Mouse (Mus musculus): Measurements from ENCODE around the gene Gnai3. TPM values are rescaled to one million over a fixed set of nuclear protein-coding genes. Genes with fewer than 3 reads are reported as not detected.
A peak's percentile ranks its signal among the peaks of the same experiment; 100 is the strongest.

The Gnai3 gene
- polyA plus RNA-seq, 1 experiment, result 29.5 TPM

DNA sequence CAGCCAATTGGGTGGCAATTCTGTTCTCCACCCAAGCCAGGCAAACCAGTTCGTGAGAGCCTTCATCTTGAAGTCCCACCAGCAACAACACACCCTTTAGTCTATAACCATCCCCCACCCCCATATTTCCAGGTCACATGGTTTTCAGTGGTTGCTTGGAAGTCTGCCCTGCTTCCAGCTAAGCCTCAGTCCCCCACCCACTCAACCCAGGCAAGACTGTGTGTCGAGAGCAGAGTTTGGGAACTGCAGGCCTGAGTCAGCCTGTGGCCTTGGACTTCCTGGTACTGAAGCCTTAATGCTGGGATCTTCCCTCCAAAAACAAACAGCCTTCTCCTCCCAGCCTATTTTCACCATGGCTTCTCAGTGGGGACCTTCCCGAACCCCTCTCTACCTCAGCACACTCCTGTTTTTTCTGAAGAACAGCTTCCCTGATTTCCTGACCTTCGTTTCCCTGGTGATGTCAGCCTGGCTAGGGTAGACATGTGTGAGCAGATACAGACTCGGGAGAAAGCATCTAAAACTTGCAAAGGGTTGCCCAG, 57.0 kb downstream of the Gnai3 start:
- Histone ChIP-seq H3K4me1 (ENCODE audit: control insufficient read depth, insufficient read depth, low read length) (peaks cover 5% of the 10 kb centered on the region; the same call in 1 of the 2 replicates), H3K4me3 (replicated peaks; ENCODE audit: extremely low read depth, low read depth, low read length) (no peak overlapping the region)
- no peak for DNase-seq
- 52% methylated on average over 5 of the region's 5 CpGs for WGBS
- no peak for TF ChIP-seq CTCF (IDR thresholded peaks at IDR 0.05; ENCODE audit: insufficient read depth, low read length)
- TF ChIP-seq POLR2A (IDR thresholded peaks at IDR 0.05; ENCODE audit: borderline replicate concordance, extremely low read depth, low read depth, low read length), result no peak

DNA sequence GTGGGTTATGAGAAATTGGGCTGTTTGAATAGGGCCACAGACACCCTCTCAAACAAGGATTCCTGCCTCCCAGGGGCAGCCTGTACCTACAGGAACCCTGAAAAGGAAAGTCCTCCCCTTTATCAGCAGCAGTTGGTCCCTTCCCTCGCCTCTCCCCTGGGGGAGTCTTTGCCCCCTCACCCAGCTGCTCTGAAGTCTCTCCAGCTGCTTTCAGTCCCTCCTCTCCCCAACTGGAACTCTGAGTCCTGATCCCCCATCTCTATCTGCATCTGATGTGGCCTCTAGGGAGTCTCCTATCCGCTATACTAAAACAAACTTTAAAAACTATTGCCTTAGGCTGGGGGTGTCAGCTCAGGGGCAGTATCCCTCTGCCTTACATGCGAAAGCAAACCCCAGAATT, 58.6 kb downstream of the Gnai3 start:
- DNase-seq, result no peak
- Histone ChIP-seq H3K4me3 (replicated peaks; ENCODE audit: extremely low read depth, low read depth, low read length) (no peak overlapping the region), H3K4me1 (ENCODE audit: control insufficient read depth, insufficient read depth, low read length) (peaks cover 5% of the 10 kb centered on the region; the same call in 1 of the 2 replicates)
- no peak for TF ChIP-seq CTCF (IDR thresholded peaks at IDR 0.05; ENCODE audit: insufficient read depth, low read length)
- 82% methylated on average over 3 of the region's 3 CpGs for WGBS

DNA sequence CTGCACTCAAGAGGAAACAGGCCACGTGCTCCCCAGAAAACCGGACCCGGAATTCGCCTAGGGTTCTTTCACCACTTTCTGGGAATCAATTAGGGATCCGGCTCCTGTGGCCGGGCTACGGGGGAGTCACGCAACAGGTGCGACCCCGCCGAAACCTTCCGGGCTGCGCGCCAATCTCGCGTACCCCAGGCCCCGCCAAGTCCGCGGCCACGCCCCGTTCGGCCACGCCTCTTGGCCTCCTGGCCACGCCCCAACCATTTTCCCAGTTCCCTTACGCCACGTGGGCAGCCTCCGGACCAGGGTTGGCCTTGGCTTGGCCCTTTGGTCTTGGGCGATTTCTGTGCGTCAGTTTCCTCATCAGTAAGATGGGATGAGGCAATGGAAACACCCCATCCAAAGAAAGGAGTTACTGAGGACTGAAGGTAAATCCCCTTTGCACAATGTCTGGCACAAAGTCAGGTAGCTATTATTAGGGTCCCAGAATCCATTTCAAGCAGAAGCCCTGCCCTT, 59.4 kb downstream of the Gnai3 start, which contains the start of gene Ampd2:
Gene Ampd2, minus strand, starts transcription at position 182 of the 510 bp plus-strand sequence.
- TF ChIP-seq POLR2A (IDR thresholded peaks at IDR 0.05; ENCODE audit: borderline replicate concordance, extremely low read depth, low read depth, low read length), result no peak
- no peak for TF ChIP-seq CTCF (IDR thresholded peaks at IDR 0.05; ENCODE audit: insufficient read depth, low read length)
- Histone ChIP-seq H3K4me1 (ENCODE audit: control insufficient read depth, insufficient read depth, low read length) (peaks cover 5% of the 10 kb centered on the region; the same call in 1 of the 2 replicates), H3K4me3 (replicated peaks; ENCODE audit: extremely low read depth, low read depth, low read length) (peak within 1 kb of the TSS; percentile 87)
- DNase-seq, result peak; percentile 83
- WGBS, result 0% methylated on average over 29 of the region's 29 CpGs

DNA sequence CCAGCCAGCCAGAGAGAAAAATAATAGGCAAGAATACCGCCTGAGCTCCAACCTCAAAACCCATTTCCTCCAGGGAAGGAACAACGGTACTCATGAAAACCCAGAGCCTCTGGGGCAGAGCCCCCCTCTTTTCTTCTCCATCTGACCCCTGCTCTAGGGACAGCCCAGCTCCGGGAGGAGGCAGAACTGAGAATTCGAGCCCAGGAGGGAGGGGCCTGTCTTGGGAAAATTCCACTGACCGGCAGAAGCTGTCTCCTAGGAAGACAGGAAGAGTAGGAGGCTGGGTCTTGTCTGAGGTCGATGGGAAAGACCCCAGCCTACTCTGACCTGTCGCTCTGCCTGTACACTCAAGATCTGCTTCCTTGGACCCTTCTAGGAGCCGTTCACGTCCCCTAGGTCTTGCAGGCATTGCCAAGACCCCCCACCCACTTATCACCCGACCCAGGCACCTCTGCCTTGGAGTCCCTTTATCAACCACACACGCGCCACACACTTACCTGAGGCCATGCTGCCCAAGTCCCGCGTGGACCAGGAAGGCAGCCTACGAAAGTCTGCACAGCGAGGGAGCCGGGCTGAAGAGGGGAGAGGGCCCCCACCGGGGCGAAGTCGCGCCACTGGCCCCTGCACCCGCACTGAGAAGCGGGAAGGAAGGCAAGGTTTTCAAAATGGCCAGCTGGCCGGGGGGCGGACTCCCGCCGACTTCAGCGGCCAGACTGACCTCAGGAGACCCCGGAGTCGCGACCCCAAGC, 60.1 kb downstream of the Gnai3 start:
- peak; percentile 74 for DNase-seq
- Histone ChIP-seq H3K4me3 (replicated peaks; ENCODE audit: extremely low read depth, low read depth, low read length) (peak overlapping the region; percentile 87), H3K4me1 (ENCODE audit: control insufficient read depth, insufficient read depth, low read length) (peaks cover 5% of the 10 kb centered on the region; the same call in 1 of the 2 replicates)
- TF ChIP-seq POLR2A (IDR thresholded peaks at IDR 0.05; ENCODE audit: borderline replicate concordance, extremely low read depth, low read depth, low read length) (peak; percentile 33; the same call in 1 of the 2 replicates), CTCF (IDR thresholded peaks at IDR 0.05; ENCODE audit: insufficient read depth, low read length) (no peak)
- under 1% methylated on average over 31 of the region's 31 CpGs for WGBS

DNA sequence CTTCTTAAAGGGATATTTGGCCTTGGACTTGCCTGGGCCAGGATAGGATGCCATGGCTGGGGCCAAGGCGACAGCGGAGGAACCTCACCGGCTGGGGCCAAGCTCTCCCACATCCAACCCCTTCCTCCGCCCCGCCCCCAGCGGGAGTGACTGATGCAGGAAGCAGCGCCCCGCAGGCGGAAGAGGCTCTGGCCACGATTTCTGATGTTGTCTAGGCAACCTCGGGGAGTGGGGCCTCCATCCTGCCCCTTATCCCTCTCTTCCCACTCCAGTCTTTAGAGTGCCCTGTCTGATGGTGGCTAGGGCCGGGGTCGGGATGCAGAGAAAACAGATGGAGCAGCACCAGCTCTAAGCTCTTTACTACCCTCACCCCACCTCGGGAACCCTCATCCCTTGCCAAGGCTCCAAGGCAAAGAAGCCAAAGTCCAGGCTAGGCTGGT, 60.6 kb downstream of the Gnai3 start:
- WGBS, result 1% methylated on average over 14 of the region's 14 CpGs
- peak; percentile 67; the same call in 1 of the 2 replicates for TF ChIP-seq POLR2A (IDR thresholded peaks at IDR 0.05; ENCODE audit: borderline replicate concordance, extremely low read depth, low read depth, low read length)
- TF ChIP-seq CTCF (IDR thresholded peaks at IDR 0.05; ENCODE audit: insufficient read depth, low read length), result no peak

DNA sequence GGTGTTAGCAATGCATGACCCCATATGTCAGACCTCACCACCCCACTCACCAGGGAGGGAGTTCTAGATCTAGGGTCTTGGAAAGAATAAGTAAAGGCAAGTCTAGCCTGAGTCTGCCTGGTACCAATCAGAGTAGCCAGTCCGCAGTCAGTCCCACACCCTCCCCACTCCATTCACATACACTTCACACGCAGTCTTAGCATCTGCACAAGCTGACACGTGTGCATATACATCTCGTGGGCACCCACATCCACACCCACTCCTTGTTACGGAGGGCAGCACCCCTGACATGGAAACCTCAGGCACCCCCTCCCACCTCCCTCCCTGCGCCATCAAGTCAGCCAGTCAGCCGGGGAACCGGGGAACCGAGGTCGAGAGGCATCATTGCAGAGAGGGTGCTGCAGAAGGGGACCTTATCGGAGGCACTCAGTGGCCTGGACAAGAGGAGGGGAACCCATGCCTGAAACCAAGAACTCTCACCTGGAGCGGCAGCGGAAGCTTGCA, 61.1 kb downstream of the Gnai3 start:
- Histone ChIP-seq H3K4me1 (ENCODE audit: control insufficient read depth, insufficient read depth, low read length) (peaks cover 5% of the 10 kb centered on the region; the same call in 1 of the 2 replicates), H3K4me3 (replicated peaks; ENCODE audit: extremely low read depth, low read depth, low read length) (peak overlapping the region; percentile 87)
- no peak for TF ChIP-seq POLR2A (IDR thresholded peaks at IDR 0.05; ENCODE audit: borderline replicate concordance, extremely low read depth, low read depth, low read length)
- no peak for TF ChIP-seq CTCF (IDR thresholded peaks at IDR 0.05; ENCODE audit: insufficient read depth, low read length)
- no peak for DNase-seq
- 9% methylated on average over 13 of the region's 13 CpGs for WGBS

More for the DNA sequence above, 60.6 kb downstream of the Gnai3 start:
- peak overlapping the region; percentile 87 for H3K4me3 ChIP-seq (replicated peaks; ENCODE audit: extremely low read depth, low read depth, low read length)
- peak; percentile 91 for DNase-seq
- H3K4me1 ChIP-seq (ENCODE audit: control insufficient read depth, insufficient read depth, low read length), result peaks cover 5% of the 10 kb centered on the region; the same call in 1 of the 2 replicates

DNA sequence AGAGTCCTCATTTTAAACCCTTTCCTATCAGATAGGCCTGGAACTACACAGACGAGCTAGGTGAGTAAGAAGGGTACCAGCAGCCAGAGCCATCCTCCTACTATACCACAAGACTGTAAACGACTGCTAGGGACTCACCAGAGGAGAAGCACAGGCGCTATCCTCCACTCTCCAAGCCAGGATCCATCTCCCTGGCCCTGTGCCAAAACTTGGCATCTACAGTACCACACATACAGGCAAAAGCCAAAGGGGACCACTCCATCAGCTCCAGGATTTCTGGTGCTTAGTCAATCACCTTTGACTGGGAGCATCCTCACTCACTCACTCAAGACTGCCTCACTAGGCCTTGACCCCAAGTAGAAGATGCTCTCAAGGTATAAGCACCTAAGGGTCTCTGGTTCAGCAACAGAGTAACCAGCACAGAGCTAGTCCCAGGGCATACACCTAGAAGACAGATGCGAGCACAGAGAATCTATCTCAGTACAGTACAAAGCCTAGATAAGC, 62.0 kb downstream of the Gnai3 start:
- WGBS, result 66% methylated on average over 4 of the region's 4 CpGs
- TF ChIP-seq POLR2A (IDR thresholded peaks at IDR 0.05; ENCODE audit: borderline replicate concordance, extremely low read depth, low read depth, low read length) (no peak), CTCF (IDR thresholded peaks at IDR 0.05; ENCODE audit: insufficient read depth, low read length) (no peak)
- Histone ChIP-seq H3K4me1 (ENCODE audit: control insufficient read depth, insufficient read depth, low read length) (peaks cover 5% of the 10 kb centered on the region; the same call in 1 of the 2 replicates), H3K4me3 (replicated peaks; ENCODE audit: extremely low read depth, low read depth, low read length) (no peak overlapping the region)
- DNase-seq, result no peak

DNA sequence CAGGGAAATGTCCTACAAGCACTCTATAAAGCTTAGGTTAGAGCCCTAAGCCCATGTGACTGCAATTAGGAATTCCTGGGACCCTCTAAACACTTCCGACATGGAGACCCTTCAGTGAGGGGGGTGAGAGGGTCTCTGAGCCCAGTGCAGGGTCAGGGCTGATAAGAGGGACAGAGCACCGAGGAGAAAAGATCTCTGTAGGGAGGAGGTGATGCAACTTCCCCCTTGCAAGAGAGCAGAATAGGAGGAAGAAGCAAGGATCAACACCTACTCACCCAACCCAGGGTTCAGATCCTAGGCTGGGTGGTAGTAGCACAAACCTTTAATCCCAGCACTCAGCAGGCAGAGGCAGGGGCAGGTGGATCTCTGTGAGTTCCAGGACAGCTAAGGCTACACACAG, 62.8 kb downstream of the Gnai3 start:
- no peak for DNase-seq
- WGBS, result 32% methylated on average over 2 of the region's 2 CpGs
- Histone ChIP-seq H3K4me3 (replicated peaks; ENCODE audit: extremely low read depth, low read depth, low read length) (no peak overlapping the region), H3K4me1 (ENCODE audit: control insufficient read depth, insufficient read depth, low read length) (peaks cover 5% of the 10 kb centered on the region; the same call in 1 of the 2 replicates)
- TF ChIP-seq POLR2A (IDR thresholded peaks at IDR 0.05; ENCODE audit: borderline replicate concordance, extremely low read depth, low read depth, low read length) (no peak), CTCF (IDR thresholded peaks at IDR 0.05; ENCODE audit: insufficient read depth, low read length) (no peak)

DNA sequence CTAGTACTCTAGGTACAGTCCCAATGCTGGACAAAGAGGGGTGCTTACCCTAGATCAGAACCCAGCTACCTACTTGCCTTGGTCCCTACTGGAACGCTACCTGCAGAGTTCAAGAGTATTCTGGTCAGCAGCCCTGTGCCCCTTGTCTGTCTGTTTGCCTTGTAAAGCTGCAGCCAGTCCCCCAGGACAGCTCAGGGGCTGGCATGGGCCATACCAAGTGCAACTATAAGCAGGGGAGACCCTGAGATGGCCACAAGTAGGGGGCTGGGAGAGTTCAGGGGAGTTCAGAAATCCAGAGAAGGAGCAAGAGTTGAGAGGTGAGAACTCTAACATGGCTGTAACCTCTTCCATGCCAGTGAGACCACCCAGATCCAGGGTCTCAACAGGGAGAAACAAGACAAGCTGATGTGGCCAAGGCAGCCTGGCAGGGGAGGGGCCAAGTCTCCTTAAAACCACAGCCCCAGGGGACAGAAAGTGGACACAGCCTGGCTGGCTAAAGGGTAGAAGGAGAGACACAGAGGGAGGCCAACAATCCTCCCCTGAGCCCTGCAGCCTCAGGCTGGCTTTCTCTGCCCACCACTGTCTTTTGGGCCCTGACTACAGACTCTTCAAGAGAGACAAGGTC, 63.6 kb downstream of the Gnai3 start:
- TF ChIP-seq CTCF (IDR thresholded peaks at IDR 0.05; ENCODE audit: insufficient read depth, low read length), result no peak
- TF ChIP-seq POLR2A (IDR thresholded peaks at IDR 0.05; ENCODE audit: borderline replicate concordance, extremely low read depth, low read depth, low read length), result no peak
- no peak overlapping the region for H3K4me3 ChIP-seq (replicated peaks; ENCODE audit: extremely low read depth, low read depth, low read length)

More for the DNA sequence above, 63.6 kb downstream of the Gnai3 start:
- 63% methylated on average over 1 of the region's 1 CpGs for WGBS
- H3K4me1 ChIP-seq (ENCODE audit: control insufficient read depth, insufficient read depth, low read length), result peaks cover 5% of the 10 kb centered on the region; the same call in 1 of the 2 replicates
- DNase-seq, result no peak

Measured in lung, adult 2 months (tissue).